Mouse (Mus musculus): ENCODE data around the gene Synm.
A peak's percentile ranks its signal among the peaks of the same experiment; 100 is the strongest.

- TF ChIP-seq POLR2A (IDR thresholded peaks at IDR 0.05; ENCODE audit: borderline replicate concordance, extremely low read depth, low read depth, low read length) (no peak; the same call in 1 of the 2 replicates), CTCF (IDR thresholded peaks at IDR 0.05; ENCODE audit: insufficient read depth, low read length) (peak; percentile 67)
Measured at GRCm38 (mm10) chr7:67803015-67803856, 43.7 kb upstream of the Synm start.
